Comparison of ENCODE assay signal across 16 mouse cellular contexts in the genomic region with DNA sequence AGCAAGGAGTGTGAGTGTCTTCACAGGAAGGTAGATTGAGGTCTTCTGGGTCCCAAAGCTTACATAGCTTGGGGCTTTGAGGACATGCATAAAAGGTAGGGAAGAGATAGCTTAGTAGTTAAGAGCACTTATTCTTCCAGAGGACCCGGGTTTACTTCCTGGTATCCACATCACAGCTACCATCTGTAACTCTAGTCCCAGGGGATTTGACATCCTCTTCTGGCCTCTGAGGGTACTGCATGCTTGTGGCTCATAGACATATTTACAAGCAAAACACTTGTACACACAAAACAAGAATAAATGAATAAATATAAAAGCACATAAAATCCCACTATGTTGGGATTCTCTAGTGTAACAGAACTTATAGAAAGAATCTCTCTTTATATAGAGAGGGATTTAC. TPM values are rescaled to one million over a fixed set of nuclear protein-coding genes. Genes with fewer than 3 reads are reported as not detected.
DNase-seq lines count a peak whose midpoint lies in the region; ATAC-seq and TF ChIP-seq lines count a peak whose summit lies in the region.
"Had no signal": no experiment of that assay in that cellular context is flagged by ENCODE, and none has a peak within 500 bp of the region (broad histone marks: within the 10 kb centered on the region; RNA-seq: fewer than 3 reads in every experiment).

No protein-coding gene starts in this region.

- H3K27ac ChIP-seq in layer of hippocampus, adult 2 months: no peak overlapping the region
- H3K27ac ChIP-seq: macrophage had no signal

- H3K4me3 ChIP-seq in layer of hippocampus, adult 2 months: no peak overlapping the region
- H3K4me3 ChIP-seq: myocyte had no signal

- TF ChIP-seq CTCF in layer of hippocampus, adult 2 months (conservative IDR thresholded peaks at IDR 0.05): peak; percentile 63

- peak; percentile 14 for DNase-seq in embryo, embryonic 11 days
- no peak for DNase-seq in embryo, embryonic 10 days (ENCODE audit: low spot score)
- no peak for DNase-seq in layer of hippocampus, adult 2 months (ENCODE audit: low spot score in 2 of 2)
- no peak for DNase-seq in layer of hippocampus, postnatal 36 days
- DNase-seq in 416B (ENCODE audit: low read depth) (peak; percentile 12), ZHBTc4 (ENCODE audit: low read depth, low spot score) (peak; percentile 47)
- DNase-seq in frontal cortex, adult 2 months (ENCODE audit: extremely low spot score in 1 of 2, low spot score in 1 of 2): no peak
- DNase-seq: adrenal gland, postnatal 10 days; cerebellum, postnatal 25 days; heart, adult 18-20 months; heart, postnatal 36 days; kidney, adult 2 months had no signal

- no peak for ATAC-seq in granulocyte monocyte progenitor cell, adult 5-6 weeks (replicated peaks; ENCODE audit: poor library complexity, severe bottlenecking)

RNA-seq across cellular contexts. Expression of a gene that starts 18.9 kb away (rescaled TPM):
- total RNA-seq in layer of hippocampus, adult 2 months (2021): 100 to 1,000 TPM; 139 to 141 TPM
- total RNA-seq in layer of hippocampus, postnatal 36 days (2021): 100 to 1,000 TPM; 125 to 138 TPM
- 4.8 and 6.3 TPM in 2 replicates for total RNA-seq in granulocyte monocyte progenitor cell, adult 5-6 weeks (2014; fragmentation: Nextera tagmentation)
- 1.7 and 2.2 TPM in 2 replicates for total RNA-seq in granulocyte monocyte progenitor cell, adult 5-6 weeks (2017)
- polyA plus RNA-seq in frontal cortex, adult 2 months (2012; rRNA removed): 138 and 150 TPM in 2 replicates
- polyA plus RNA-seq: C2C12 had no signal

RNA-seq across cellular contexts. Expression of a gene that starts 31.4 kb away (rescaled TPM):
- total RNA-seq in layer of hippocampus, adult 2 months (2021): 10 to 100 TPM; 57.5 to 58.0 TPM
- total RNA-seq in layer of hippocampus, postnatal 36 days (2021): 10 to 100 TPM; 58.2 to 70.7 TPM
- 2.1 and 7.4 TPM in 2 replicates for total RNA-seq in granulocyte monocyte progenitor cell, adult 5-6 weeks (2014; fragmentation: Nextera tagmentation)
- total RNA-seq in granulocyte monocyte progenitor cell, adult 5-6 weeks (2017): 14.6 TPM in 1 of 2 replicates, not detected in the other
- 169 and 190 TPM in 2 replicates for polyA plus RNA-seq in frontal cortex, adult 2 months (2012; rRNA removed)

Comparison
In these comparisons a context has a peak if more than half of its experiments do, and no peak if none do; other contexts are left out.
1. DNase-seq: peak in embryo, embryonic 11 days (single experiment), 416B (single experiment) and ZHBTc4 (single experiment); none in embryo, embryonic 10 days (single experiment), layer of hippocampus, adult 2 months (0 of 2), layer of hippocampus, postnatal 36 days (0 of 2) and frontal cortex, adult 2 months (0 of 2).
2. RNA of a gene that starts 18.9 kb away (total RNA-seq): 139 to 141 TPM in layer of hippocampus, adult 2 months and 125 to 138 TPM in layer of hippocampus, postnatal 36 days; 1.7 to 6.3 TPM in granulocyte monocyte progenitor cell, adult 5-6 weeks; every median in the first group is over 10 times any median in the second.